Mouse (Mus musculus): ENCODE data around the gene Slc41a2. TPM values are rescaled to one million over a fixed set of nuclear protein-coding genes. Genes with fewer than 3 reads are reported as not detected.
A peak's percentile ranks its signal among the peaks of the same experiment; 100 is the strongest.

Gene Slc41a2
- total RNA-seq, 2 experiments from 2014 or later = 35.4 to 43.7 TPM

- no peak for DNase-seq (ENCODE audit: low spot score in 2 of 2)
These were observed 148.6 kb downstream of the Slc41a2 start for GRCm38 (mm10) chr10:83189071-83189470.

GRCm38 (mm10) chr10:83186984-83187383 is 150.7 kb downstream of the Slc41a2 start:
- DNase-seq (ENCODE audit: low spot score in 2 of 2) = no peak

- no peak for DNase-seq (ENCODE audit: low spot score in 2 of 2)
These were observed 151.5 kb downstream of the Slc41a2 start for GRCm38 (mm10) chr10:83186167-83186566.

GRCm38 (mm10) chr10:83185121-83185520 is 152.6 kb downstream of the Slc41a2 start:
- DNase-seq (ENCODE audit: low spot score in 2 of 2) = no peak

GRCm38 (mm10) chr10:83184480-83185069 is 153.1 kb downstream of the Slc41a2 start:
- peak; percentile 58 to 68 for DNase-seq (ENCODE audit: low spot score in 2 of 2)

GRCm38 (mm10) chr10:83183634-83184479 is 153.8 kb downstream of the Slc41a2 start:
- no peak for DNase-seq (ENCODE audit: low spot score in 2 of 2)

- DNase-seq (ENCODE audit: low spot score in 2 of 2) = peak; percentile 85
These were observed 155.1 kb downstream of the Slc41a2 start for GRCm38 (mm10) chr10:83182573-83182960.

- peak in 1 of 2 experiments; percentile 32 for DNase-seq (ENCODE audit: low spot score in 2 of 2)
These were observed 155.7 kb downstream of the Slc41a2 start for GRCm38 (mm10) chr10:83181831-83182572.

Other genes with a start within 250 kb of the Slc41a2 start
- gene D10Wsu102e, start 22.3 kb upstream of the Slc41a2 start, total RNA-seq (2021) = 1 to 10 TPM; 2.7 to 3.1 TPM
- gene Aldh1l2, start 196.3 kb upstream of the Slc41a2 start, total RNA-seq (2021) = 1 to 10 TPM; 8.4 to 8.9 TPM
- 10 to 100 TPM; 24.5 to 24.8 TPM for gene Washc4, start 205.9 kb upstream of the Slc41a2 start, total RNA-seq (2021)

Measured in layer of hippocampus, postnatal 10 days (tissue).